Mouse (Mus musculus) kidney, adult 2 months (tissue): ENCODE results near the gene Gpr15. TPM values are rescaled to one million over a fixed set of nuclear protein-coding genes. Genes with fewer than 3 reads are reported as not detected.

Experiments used
- DNase-seq: peaks from one replicate; pipeline ENCODE4 v3.0.0; 2021
- H3K27ac ChIP-seq: fragments of 200-500 bp; 2 replicates; pipeline ENCODE4 v1.5.1; 2012; ENCODE audit warnings: low read depth, low read length, control low read depth, inconsistent platforms; ENCODE audit not compliant: insufficient read depth
- H3K27me3 ChIP-seq: fragments of 200-500 bp; replicated peaks from 2 replicates; pipeline ENCODE4 v1.6.1; 2012; ENCODE audit warnings: mild to moderate bottlenecking, moderate library complexity, low read length, inconsistent platforms; ENCODE audit not compliant: control insufficient read depth, insufficient read depth
- H3K36me3 ChIP-seq: fragments of 200-500 bp; 2 replicates; pipeline ENCODE4 v1.6.1; 2012; ENCODE audit warnings: mild to moderate bottlenecking, moderate library complexity, low read length, inconsistent platforms; ENCODE audit not compliant: control insufficient read depth, insufficient read depth
- H3K4me1 ChIP-seq: fragments of 200-500 bp; 2 replicates; pipeline ENCODE4 v1.6.1; 2011; ENCODE audit warnings: low read length; ENCODE audit not compliant: control insufficient read depth, insufficient read depth
- H3K4me3 ChIP-seq: fragments of 200-500 bp; 2 replicates; pipeline ENCODE4 v1.5.1; 2011; ENCODE audit warnings: mild to moderate bottlenecking, low read depth, low read length, control low read depth; ENCODE audit not compliant: insufficient read depth
- CTCF ChIP-seq: fragments of 200-500 bp; conservative IDR thresholded peaks from 2 replicates; pipeline ENCODE4 v1.5.1; 2011; ENCODE audit warnings: low read depth, mild to moderate bottlenecking, control low read depth, low read length, moderate library complexity, mixed read lengths; ENCODE audit not compliant: insufficient read depth, insufficient read length
- POLR2A ChIP-seq: fragments of 200-500 bp; IDR thresholded peaks from one replicate; pipeline ENCODE4 v1.6.1; 2011; ENCODE audit warnings: low read depth, low read length, control low read depth
- WGBS: fragments of 180-500 bp; shearing (Covaris S2); methylation state at CpG from one replicate; pipeline ENCODE4 v1.1.7; 2018; 5-methylcytosine and 5-hydroxymethylcytosine counted together
- polyA plus RNA-seq: library from polyadenylated mRNA; depleted of rRNA; stranded (reverse); fragments of >200 nt; gene quantifications from 2 replicates; pipeline ENCODE4 v1.2.3, GENCODE M21; 2012

The Gpr15 gene
- polyA plus RNA-seq, 1 experiment = 0.09 TPM

- DNase-seq = no peak
- Histone ChIP-seq H3K27ac (no peak overlapping the region), H3K4me1 (peaks cover 4% of the 10 kb centered on the region; the same call in 1 of the 2 replicates), H3K4me3 (no peak overlapping the region), H3K36me3 (peaks cover 6% of the 10 kb centered on the region), H3K27me3 (no peaks in the 10 kb centered on the region)
- WGBS = 73% methylated on average over 7 of the region's 7 CpGs
- TF ChIP-seq POLR2A (no peak), CTCF (0 out of 2 replicates have a peak, but pooled peaks have one; percentile 11)
These were observed 40.2 kb downstream of the Gpr15 start for GRCm38 (mm10) chr16:58678660-58679059.

DNA sequence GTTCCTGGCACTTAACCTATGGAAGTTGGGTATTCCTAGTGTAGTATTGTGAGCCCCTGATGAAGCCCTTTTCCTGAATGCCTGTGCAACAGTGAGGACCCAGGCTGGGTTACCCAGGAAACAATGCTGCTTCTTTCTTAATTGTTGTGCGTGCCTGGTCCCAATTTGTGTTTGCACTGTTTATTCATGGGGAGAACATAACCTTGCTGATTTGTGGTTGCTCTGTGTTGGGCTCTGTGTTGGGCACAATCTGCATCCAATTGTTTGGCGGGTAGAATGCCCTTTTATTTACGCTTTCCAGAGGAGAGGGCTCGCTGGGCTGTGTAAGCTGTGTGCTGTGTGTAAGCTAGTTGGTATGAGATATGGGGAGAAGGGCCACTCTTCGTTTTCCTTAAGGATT is 41.4 kb downstream of the Gpr15 start:
- WGBS = 88% methylated on average over 5 of the region's 5 CpGs
- TF ChIP-seq POLR2A = no peak
- TF ChIP-seq CTCF = no peak
- Histone ChIP-seq H3K4me1 (peaks cover 4% of the 10 kb centered on the region; the same call in 1 of the 2 replicates), H3K27me3 (no peaks in the 10 kb centered on the region), H3K4me3 (no peak overlapping the region), H3K36me3 (peaks cover 6% of the 10 kb centered on the region), H3K27ac (no peak overlapping the region)
- no peak for DNase-seq

DNA sequence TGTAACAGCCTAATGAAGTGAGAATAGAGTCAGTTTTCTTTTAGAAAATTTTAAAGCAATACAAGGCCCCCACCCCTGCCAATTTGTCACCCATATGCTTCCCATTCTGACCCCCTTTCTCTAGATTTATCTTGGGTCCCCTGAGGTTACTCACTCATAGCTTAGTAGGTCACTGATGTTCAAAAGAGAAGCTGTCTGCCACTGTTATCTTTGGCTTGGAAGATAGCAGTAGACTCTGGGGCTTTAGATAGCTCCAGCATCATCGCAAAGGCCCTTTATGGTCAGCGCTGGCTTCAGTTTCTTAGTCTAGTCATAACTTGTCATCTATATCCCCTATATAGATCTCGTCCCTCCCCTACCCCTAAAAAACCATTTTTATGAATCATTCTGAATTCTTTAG is 42.2 kb downstream of the Gpr15 start:
- peaks cover 4% of the 10 kb centered on the region; the same call in 1 of the 2 replicates for H3K4me1 ChIP-seq
- H3K27ac ChIP-seq = no peak overlapping the region
- no peak for DNase-seq
- no peaks in the 10 kb centered on the region for H3K27me3 ChIP-seq
- no peak overlapping the region for H3K4me3 ChIP-seq
- WGBS = 94% methylated on average over 3 of the region's 3 CpGs
- TF ChIP-seq POLR2A (no peak), CTCF (no peak)
- peaks cover 6% of the 10 kb centered on the region for H3K36me3 ChIP-seq

GRCm38 (mm10) chr16:58676156-58676555 is 42.7 kb downstream of the Gpr15 start:
- no peaks in the 10 kb centered on the region for H3K27me3 ChIP-seq
- DNase-seq = no peak
- WGBS = 75% methylated on average over 7 of the region's 7 CpGs
- peaks cover 4% of the 10 kb centered on the region; the same call in 1 of the 2 replicates for H3K4me1 ChIP-seq
- TF ChIP-seq CTCF = no peak
- no peak for TF ChIP-seq POLR2A
- H3K27ac ChIP-seq = no peak overlapping the region
- H3K36me3 ChIP-seq = peaks cover 6% of the 10 kb centered on the region
- no peak overlapping the region for H3K4me3 ChIP-seq

GRCm38 (mm10) chr16:58675256-58675655 is 43.6 kb downstream of the Gpr15 start:
- Histone ChIP-seq H3K27ac (no peak overlapping the region), H3K4me1 (peaks cover 4% of the 10 kb centered on the region; the same call in 1 of the 2 replicates), H3K36me3 (peaks cover 2% of the 10 kb centered on the region; the same call in 1 of the 2 replicates), H3K4me3 (no peak overlapping the region), H3K27me3 (no peaks in the 10 kb centered on the region)
- TF ChIP-seq CTCF = no peak
- TF ChIP-seq POLR2A = no peak
- peak; percentile 84 for DNase-seq
- WGBS = 65% methylated on average over 13 of the region's 13 CpGs

- DNase-seq = peak; percentile 81
- Histone ChIP-seq H3K27ac (peak overlapping the region; percentile 49), H3K4me3 (no peak overlapping the region), H3K36me3 (peaks cover 2% of the 10 kb centered on the region; the same call in 1 of the 2 replicates), H3K27me3 (no peaks in the 10 kb centered on the region), H3K4me1 (peaks cover 6% of the 10 kb centered on the region; the same call in 1 of the 2 replicates)
- TF ChIP-seq POLR2A = no peak
- TF ChIP-seq CTCF = no peak
- 58% methylated on average over 15 of the region's 15 CpGs for WGBS
These were observed 45.0 kb downstream of the Gpr15 start for GRCm38 (mm10) chr16:58673811-58674410.

DNA sequence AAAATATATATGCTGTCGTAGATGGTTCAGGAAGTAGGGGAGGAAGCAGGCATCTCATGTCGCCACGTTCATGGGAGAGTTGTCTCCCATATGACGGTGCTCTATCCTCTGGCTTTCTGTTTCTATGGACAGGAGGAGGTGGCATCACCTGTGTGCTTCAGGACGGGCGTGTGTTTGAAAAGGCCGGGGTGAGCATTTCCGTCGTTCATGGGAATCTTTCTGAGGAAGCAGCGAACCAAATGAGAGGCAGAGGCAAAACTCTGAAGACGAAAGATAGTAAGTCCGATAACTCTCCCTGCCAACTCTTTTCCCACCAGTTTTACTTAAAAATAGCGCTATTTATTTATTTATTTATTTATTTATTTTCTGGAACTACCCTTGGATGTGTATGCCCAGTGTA is 46.5 kb downstream of the Gpr15 start:
- Histone ChIP-seq H3K4me3 (no peak overlapping the region), H3K27ac (no peak overlapping the region), H3K4me1 (peaks cover 6% of the 10 kb centered on the region; the same call in 1 of the 2 replicates), H3K36me3 (no peaks in the 10 kb centered on the region; the same call in 1 of the 2 replicates), H3K27me3 (no peaks in the 10 kb centered on the region)
- TF ChIP-seq POLR2A = no peak
- TF ChIP-seq CTCF = no peak
- no peak for DNase-seq
- WGBS = 87% methylated on average over 13 of the region's 13 CpGs
